Mouse (Mus musculus) cerebellum, adult 8-10 months (tissue): Measurements from ENCODE around the gene Sgk2.
"Not testable (repeated sequence)": the region's sequence is repeated elsewhere in the genome, so short reads cannot be mapped to it uniquely, and the experiment has no call there.

ENCODE experiments used
- DNase-seq: peaks from one replicate; pipeline ENCODE4 v3.0.0; 2022

Sgk2 gene

DNA sequence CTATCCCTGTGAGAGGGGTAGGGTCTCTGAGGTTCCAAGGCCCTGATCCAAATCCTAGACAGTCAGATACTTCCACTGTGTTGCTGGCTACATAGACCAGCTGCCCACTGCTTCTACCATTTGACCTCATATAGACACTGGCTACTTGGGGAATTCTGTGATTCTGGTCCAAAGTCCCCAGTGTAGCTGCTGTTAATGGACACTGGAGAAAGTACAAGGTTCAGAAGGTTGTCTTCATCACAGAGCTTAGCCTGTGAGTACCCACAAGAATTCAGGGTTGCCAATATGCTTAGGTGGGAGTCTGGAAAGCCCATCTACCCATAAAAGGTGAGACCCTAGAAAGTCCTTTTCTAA is 4.9 kb downstream of the Sgk2 start:
- DNase-seq, result no peak

DNA sequence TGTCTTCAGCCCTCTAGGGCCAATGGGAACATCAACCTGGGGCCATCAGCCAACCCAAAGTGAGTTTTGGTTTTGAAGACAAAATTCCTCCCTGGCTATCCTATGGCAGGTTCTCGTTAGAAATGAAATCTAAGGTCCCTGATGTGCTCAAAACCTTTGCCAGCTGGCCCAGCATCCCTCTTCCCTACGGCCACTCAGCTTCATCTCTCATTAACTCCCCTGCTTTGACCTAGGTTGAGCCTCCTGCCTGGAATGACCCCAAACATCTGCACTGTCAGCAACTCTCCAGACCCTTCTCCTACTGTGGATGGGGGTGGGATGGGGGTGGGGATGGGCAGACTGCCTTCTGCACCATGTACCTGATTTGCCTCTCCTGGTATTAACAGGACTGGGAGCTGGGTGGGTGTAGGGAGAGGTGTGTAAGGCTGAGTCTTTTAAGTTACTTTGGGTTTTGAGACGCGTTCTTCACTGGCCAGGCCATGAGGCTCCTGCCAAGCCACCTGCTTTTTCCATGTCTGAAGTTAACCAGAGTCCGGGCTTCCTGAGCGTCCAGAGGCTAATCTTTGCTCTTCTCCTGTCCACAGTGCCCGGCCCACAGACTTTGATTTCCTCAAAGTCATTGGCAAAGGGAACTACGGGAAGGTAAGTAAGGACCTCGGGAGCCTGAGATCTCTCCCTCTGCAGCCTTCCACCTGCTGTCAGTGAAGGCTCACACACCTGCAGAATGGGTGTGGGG is 6.9 kb downstream of the Sgk2 start:
- DNase-seq, result no peak

DNA sequence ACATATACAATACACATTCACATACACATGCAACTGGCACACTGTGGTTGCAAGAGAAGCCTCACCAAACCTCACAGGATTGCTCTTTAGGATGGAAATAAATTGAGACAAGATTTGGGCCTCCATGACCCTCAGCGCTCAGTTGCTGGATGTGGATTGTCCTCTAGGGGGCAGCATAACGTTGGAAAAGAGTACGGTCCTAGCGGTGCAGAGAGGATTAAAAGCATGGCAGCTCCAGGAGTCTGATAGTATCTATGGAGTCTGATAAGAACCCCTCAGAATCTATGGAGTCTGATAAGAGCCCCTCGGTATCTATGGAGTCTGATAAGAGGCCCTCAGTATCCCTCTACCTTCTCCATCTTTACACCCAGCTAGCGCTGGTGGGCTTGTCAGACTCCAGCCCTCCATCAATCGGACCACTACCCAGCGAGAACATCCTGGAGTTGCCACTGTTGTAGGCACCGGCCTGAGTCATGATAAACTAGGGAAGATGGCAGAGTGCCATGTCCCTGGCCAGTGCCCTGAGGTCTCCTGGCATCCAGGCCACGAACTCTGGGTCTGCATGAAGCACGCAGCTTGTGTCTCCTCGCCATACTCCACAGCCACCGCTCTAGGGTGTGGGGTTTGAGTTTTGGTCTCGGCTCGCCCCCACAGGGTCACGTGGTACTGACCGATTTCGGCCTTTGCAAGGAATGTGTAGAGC is 11.5 kb downstream of the Sgk2 start:
- peak; percentile 65 for DNase-seq

DNA sequence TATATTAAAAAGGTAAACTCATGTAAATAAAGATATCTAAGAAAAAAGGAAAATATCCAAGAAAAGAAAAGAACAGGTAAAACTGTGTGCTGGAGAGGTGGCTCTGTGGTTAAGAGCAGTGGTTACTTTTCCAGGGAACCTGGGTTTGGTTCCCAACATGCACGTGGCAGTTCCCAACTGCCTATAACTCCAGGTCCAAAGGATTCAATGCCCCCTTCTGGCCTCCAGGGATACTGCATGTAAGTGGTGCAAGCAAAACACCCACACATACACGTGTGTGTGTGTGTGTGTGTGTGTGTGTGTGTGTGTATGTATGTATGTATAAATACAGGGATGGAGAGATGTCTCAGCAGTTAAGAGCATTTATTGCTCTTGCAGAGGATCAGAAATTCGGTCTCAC is 12.6 kb downstream of the Sgk2 start:
- DNase-seq, result no peak

DNA sequence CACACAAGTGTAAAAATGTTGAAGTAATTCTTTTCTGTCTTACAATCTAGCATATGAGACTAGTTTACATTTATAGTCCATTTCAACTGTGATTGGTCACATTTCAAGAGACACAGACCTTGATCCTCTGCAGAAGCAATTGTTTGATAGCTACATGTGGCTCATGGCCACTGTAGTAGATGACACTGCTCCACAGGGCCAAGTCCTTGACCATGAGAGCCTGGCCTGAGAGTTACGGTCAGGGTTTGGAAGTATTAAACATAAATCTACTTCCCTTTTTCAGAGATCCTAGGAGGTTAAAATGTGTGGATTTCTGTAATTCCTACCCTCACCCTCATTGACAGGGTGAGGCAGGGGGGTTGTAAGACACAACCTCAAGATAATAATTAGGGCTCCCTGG is 13.9 kb downstream of the Sgk2 start:
- no peak for DNase-seq

DNA sequence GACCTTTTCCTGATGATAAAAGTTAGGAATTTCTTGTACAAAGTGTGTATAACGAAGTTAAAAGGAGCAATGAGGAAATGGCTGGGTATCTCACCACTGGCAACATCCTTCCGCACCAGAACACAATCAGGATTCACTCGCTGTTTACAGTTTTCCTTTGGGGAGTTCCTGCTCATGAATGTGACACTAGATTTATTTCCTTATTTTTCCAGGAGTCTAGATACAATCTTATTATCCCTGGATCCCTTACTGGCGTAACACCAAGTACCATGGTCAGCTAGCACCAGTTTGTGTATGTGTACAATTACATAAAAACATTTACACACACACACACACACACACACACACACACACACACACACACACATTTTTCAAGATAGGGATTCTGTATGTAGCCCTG is 20.2 kb downstream of the Sgk2 start:
- DNase-seq, result no peak

DNA sequence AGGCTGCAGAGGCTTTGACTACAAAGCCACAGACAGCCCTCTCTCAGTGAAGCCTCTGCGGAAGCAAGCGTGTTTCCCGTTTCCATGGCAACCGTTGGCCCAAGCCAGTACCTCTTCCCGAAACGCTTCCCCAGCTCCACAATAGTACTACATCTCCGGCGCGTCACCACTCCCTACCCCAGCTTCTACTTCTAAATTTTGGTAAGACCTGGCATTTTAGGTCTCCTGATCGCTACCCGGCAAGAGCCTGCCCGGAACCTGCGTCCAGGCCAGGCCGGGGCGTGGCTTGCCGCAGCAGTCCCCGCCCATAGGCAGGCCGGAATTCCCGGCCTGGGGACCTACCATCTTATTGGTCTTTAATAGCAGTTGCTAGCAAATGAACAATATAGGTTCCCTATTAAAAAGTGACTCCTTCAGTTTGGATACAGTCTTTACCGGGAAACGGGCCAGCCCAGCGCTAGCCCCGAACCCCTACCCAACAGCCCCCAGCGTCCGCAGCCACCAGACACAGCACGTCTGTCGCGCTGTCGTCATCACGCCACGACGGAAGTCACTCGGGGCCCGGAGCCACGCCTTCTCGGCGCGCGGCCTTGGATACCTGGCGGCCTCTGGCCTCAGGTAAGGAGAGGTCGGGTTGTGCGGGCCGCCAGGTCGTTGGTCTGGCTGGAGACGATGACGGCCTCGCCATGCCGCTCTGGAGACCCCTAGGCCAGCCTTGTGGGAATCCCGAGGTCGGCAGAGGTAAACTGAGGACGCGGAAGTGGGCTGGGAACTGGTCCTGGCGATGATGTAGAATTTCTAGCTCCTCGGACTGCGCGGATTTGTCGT is 30.0 kb downstream of the Sgk2 start, which contains the start of gene Ift52:
Ift52 (plus strand) TSS at position 439 of the 828 bp plus-strand sequence.
- DNase-seq, result peak; percentile 88

DNA sequence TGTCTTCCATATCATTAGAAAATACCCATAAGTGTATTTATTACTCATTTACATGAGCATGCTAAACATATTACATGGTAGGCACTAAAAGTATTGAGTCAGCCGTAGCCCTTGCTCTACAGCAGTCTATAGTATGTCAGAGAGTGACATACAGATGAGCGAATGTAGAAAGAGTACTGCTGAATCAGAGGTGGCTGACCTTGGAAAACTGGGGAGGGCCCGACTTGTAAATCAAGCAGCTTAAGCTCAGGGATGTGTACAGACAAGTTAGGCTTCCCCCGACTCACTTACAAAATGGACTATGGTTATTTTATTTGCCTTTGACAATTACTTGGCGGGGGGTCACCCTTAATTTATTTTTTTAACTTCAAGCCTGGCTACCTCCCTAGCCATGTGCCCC is 44.2 kb downstream of the Sgk2 start:
- DNase-seq, result no peak

DNA sequence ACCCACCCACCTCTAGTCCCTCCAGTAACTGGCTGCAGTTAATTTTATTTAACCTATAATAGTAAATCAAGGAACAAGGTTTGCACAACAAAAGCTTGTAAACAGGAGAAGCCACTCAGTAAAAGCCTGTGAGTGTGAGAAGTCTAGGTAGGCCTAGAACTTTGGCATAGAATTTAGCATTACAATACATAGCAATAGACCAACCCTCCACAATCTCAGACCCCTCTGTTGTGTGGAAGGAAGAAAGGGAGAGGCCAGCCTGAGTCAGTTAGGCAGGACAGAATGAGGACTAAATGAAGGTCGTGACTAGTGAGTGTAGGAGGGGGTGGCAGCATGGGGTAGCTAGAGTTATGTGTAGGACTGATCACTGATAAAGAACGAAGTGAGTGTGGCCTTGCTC is 44.6 kb downstream of the Sgk2 start:
- DNase-seq, result no peak

DNA sequence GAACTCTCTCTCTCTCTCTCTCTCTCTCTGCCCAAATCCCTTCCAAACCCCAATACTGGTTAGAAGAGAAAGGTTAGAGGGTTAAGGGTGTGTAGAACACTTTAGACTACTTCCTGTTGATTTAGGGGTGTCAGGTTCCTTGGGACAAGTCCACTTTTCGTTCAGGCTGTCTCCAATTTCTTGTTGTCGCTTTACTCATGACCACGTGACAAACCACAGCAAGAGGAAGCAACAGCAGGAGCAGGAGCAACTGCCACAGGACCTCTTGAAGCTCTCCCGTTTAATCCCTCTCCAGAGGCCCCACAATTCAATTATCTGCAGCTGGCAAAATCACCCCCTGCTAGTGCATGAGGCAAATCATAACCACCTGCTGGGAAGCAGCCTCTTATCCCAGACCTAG is 45.5 kb downstream of the Sgk2 start:
- no peak for DNase-seq

DNA sequence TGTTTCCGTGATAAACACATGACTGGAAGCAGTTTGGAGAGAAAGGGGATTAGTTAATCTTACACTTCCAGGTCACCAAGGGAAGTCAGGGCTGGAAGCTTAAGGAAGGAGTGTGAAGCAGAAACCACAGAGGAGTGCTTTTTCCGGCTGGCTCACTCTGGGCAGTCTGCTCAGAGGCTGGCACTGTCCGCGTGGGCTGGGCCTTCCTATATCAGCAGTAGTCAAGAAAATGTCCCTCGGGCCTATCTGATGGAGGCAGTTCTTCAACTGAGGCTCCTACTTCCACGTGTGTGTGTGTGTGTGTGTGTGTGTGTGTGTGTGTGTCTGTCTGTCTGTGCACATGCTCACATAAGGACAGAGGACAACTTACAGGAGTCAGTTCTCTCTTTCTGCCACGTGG is 52.8 kb downstream of the Sgk2 start:
- DNase-seq, result no peak

DNA sequence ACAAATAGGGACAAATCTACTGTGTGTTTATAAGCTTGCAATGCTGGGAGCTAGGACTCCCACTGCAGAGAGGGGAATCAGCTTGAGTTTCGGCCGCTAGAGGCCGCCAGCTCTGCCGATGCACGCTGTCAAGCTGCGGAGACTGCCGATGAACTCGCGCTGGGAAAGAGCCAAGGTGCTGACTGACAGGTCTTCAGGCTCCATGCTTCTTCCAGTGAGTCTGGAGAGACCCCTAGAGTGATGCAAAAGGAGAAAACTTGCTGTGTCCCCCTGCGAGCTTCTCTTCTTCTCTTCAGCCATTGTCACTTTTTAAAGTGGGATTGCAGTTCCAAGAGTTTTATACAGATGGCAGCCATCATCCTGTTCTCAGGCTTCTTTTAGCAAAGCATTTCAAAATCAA is 61.0 kb downstream of the Sgk2 start:
- peak; percentile 38 for DNase-seq

DNA sequence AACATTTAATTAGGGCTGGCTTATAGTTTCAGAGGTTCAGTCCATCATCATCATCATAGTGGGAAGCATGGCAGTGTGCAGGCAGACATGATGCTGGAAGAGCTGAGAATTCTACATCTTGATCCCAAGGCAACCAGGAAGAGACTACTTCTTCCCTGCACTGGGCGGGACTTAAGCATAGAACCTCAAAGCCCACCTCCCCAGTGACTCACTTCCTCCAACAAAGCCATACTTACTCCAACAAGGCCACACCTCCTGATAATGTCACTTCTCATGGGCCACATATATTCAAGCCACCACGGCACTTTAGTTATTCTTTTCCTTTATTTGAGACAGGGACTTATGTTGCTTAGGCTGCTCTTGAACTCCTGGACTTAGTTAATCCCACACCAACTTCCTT is 62.0 kb downstream of the Sgk2 start:
- no peak for DNase-seq

DNA sequence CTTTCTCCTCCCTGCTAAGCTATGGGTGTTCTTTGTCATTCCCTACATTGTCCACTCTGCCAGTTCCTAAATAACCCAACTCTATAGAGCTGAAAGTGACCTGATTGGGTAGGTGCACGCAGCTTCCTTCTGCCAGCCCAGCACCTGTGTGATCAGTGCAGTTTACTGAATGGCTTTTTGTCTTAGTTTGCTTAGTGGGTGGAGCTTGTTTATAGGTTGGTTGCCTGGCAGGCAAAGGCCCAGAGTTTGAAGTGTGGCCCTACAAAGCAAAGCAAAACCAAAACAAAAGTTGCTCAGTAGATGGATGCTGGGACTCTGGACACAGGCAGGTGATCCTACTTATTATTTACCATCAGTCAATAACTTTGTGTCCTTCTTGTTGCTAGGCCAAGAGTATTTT is 64.6 kb downstream of the Sgk2 start:
- no peak for DNase-seq

DNA sequence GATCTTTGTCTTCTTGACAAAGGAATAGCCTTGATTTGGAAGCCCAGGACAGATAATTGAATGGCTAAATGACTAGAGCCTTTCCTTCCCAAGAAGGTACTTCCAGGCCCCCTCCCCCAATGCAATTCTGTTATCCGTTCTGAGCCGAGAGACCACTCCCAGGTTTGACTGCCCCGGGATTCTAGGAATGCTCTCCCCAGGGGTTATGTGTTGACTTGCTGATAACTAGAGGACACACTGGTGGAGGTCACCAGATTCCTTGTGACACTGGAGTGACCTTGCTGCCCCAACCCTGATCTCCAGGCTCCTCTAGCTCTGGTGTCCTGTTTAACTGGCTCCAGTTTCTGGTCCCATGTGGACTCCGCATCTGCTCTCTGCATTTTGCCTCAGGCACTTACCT is 65.0 kb downstream of the Sgk2 start:
- DNase-seq, result no peak

DNA sequence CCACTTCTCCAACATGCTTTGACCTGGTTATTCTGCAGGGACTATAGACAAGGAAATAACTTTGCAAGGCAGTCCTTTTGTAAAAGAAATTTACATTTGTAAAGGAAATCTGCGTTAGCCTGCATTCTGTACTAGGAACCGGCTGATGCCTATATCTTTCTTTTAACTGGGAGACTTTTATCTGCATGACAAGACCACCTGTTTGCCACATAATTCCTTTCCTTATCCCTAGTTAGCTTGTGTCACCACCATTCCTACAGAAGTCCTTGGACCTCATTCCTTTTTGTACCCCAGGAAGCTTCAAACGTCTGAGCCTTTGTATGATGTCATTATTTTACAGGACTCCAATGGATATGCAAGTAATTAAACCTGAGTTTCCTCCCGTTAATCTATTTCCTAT is 65.7 kb downstream of the Sgk2 start:
- no peak for DNase-seq

DNA sequence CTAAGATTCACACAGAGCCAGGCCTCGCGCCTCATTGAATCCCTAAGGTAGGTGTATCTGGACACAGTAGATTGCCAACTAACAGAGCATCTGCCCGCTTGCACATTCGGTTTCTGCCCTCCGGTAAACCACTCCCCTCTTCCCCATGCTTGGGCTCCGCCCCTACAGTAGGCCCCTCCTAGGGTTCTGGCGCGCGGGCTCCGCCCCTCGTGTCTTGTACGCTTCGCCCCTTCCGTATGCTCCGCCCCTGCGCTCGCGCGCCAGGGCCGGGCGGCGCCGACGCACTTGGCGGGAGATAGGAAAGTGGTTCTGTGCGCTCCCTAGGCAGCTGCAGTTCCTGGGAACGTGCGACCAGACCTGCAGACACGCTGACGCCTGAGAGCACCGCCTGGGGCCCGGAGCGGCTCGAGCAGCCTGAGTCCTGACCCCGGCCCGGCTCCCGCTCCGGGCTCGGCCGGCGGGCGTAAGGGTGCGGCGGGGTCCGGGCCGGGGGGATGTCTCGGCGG is 67.3 kb downstream of the Sgk2 start, which contains the start of gene Mybl2:
Mybl2 (plus strand) TSS at position 353 of the 506 bp plus-strand sequence.
- peak; percentile 42 for DNase-seq

DNA sequence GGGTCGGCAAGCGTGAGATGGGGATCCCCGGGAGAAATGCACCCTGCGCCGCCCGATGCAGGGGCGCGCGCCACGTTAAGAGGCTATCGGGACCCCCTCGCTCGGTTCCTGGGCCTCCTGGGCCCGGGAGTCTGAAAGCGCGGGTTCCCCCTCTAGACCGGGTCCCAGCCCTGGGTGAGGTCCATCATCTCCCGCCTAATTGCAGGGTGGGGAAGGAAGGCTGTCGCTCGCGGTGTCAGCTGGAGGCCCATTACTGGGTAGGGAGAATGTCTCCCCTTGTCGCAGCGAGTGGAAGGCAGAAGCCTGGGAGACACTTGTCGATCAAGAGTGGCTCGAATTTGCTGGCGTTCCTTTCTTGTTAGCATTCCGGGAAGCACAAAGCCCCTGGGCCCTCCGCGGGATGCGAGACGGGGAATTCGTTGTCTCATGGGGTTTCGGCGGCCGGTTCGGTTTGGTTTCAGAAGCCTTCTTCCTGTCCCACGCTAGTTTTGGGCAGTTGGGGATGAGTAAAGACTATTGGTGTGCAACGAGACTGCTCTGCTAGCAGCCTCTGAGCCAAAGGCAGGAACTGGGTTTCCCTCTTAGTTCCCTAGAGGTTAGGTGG is 67.9 kb downstream of the Sgk2 start:
- DNase-seq, result no peak

DNA sequence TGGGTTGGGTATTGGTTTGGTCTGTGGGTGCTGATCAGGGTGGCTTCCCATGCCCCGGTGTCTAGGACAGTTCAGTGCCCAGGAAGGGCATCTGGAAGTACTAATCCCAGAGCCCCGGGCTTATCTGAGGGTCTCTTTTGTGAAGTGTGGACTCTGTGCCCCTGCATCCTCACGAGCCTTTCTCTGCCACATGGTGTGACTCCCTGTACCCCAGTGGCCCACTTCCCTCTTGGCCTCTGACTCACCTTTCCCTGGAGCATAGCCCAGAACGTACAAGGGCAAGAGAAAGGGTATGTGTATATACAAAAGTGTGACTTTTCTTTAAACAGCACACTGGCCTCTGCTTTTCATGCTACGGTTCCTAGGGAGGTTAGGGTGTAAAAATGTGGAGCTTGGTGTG is 68.6 kb downstream of the Sgk2 start:
- no peak for DNase-seq

DNA sequence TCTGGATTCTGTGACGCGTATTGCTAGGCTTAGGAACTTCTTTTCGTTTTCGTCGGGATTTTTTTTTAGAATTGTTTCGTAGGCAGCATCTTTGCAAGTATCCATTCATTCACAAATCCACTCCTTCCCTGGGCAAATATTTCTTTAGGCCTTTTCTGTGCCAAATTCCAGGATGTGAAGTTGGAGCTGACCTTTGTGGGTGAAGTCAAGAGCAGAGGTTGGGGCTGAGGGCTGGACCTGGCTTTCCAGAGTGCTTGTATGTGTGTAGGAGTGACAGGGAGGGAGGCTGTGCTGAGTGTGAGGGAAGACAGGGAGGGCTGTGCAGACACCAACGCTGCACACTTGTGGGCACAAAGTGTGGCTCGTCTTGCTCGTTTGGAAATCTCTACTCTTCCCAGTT is 69.5 kb downstream of the Sgk2 start:
- DNase-seq, result no peak

DNA sequence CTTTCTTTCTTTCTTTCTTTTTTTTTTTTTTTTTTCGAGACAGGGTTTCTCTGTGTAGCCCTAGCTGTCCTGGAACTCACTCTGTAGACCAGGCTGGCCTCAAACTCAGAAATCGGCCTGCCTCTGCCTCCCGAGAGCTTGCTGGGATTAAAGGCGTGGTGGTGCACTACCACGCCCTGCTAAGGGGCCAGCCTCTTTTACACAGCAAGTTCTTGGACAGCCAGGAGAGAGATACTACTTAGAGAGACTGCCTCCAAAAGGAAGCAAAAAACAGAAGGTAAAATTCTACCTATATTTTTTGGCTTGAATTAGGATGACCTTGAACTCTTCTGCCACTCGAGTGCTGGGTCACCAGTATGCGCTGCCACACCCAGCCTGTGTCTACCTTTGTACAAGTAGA is 71.9 kb downstream of the Sgk2 start:
- DNase-seq, result not testable (repeated sequence)

DNA sequence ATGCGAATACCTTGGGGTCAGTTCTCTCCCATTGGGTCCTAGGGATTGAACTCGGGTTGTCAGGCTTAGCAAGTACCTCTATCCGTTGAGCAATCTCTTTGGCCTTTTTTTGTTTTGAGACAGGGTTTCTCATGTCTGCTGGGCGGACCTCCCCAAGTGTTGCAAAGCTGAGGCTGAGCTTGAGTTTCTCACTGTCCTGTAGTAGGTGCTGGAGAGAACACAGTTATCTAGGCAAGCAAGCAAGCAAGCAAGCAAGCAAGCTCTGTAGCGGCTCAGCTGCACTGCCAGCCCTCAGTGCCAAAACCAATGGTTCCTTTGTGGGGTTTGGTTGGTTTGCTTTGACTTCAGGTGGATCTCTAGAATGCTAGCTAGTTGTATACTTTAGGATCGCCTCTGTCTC is 73.5 kb downstream of the Sgk2 start:
- DNase-seq, result no peak
